Mouse (Mus musculus) ES-E14 (cell line): ENCODE measurements around the gene Hrh3.

ENCODE experiments used
- CHD2 ChIP-seq: IDR thresholded peaks from 2 replicates; pipeline ENCODE4 v1.6.1; 2014; ENCODE audit warnings: mild to moderate bottlenecking, low read depth, low read length, inconsistent platforms
- HCFC1 ChIP-seq: IDR thresholded peaks from 2 replicates; pipeline ENCODE4 v1.6.1; 2012; ENCODE audit warnings: low read length, inconsistent platforms, borderline replicate concordance; ENCODE audit not compliant: insufficient read depth
- MAFK ChIP-seq: IDR thresholded peaks from 2 replicates; pipeline ENCODE4 v1.6.1; 2014; ENCODE audit warnings: mild to moderate bottlenecking, low read depth, low read length, inconsistent platforms; ENCODE audit not compliant: insufficient read depth
- ZC3H11A ChIP-seq: IDR thresholded peaks from 2 replicates; pipeline ENCODE4 v1.6.1; 2012; ENCODE audit warnings: low read depth, mild to moderate bottlenecking, inconsistent platforms, low read length, borderline replicate concordance

DNA sequence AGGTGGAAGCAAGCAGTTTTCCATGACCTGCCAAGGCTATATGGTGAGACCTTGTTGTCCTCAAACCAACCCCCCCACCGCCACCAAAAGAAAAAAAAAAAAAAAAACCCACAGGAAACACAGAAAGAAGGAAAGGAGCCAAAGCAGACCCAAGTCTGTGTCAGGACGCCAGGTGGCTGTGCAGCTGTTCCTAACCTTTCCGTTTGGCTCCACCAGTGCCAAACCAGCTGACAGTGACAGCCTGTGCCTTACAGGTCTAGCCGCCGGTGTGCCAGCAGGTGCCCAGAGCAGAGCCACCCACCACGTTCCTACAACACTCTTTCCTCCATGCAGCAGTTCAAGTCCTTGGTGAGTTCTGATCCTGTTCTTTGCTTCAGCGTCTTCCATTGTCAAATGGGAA, 31.4 kb downstream of the Hrh3 start:
- TF ChIP-seq HCFC1 (no peak), ZC3H11A (no peak), MAFK (no peak), CHD2 (no peak)
